Mouse (Mus musculus) fat pad, adult 2 months (tissue): ENCODE results near the gene Itga2.

Experiments
- DNase-seq: peaks from one replicate; pipeline ENCODE4 v3.0.0-alpha.2; 2011; ENCODE audit warnings: low read depth, low spot score; ENCODE audit errors: extremely low read depth

The Itga2 gene

GRCm38 (mm10) chr13:114825377-114825855 lies 106.5 kb downstream of the Itga2 start:
- DNase-seq, result peak; percentile 92

GRCm38 (mm10) chr13:114822871-114823270 lies 109.0 kb downstream of the Itga2 start:
- no peak for DNase-seq

GRCm38 (mm10) chr13:114818513-114818912 lies 113.4 kb downstream of the Itga2 start:
- no peak for DNase-seq

GRCm38 (mm10) chr13:114817751-114818360 lies 114.0 kb downstream of the Itga2 start, which contains the start of gene Mocs2:
Gene Mocs2, plus strand, starts transcription at chr13:114818236.
- DNase-seq, result no peak

- DNase-seq, result no peak
These were observed 122.2 kb downstream of the Itga2 start for GRCm38 (mm10) chr13:114809624-114810210.

- no peak for DNase-seq
These were observed 128.9 kb downstream of the Itga2 start for GRCm38 (mm10) chr13:114802971-114803370.

GRCm38 (mm10) chr13:114801857-114802256 lies 130.0 kb downstream of the Itga2 start:
- no peak for DNase-seq

- no peak for DNase-seq
These were observed 138.5 kb downstream of the Itga2 start for GRCm38 (mm10) chr13:114793250-114794030.

- no peak for DNase-seq
These were observed 140.4 kb downstream of the Itga2 start for GRCm38 (mm10) chr13:114791511-114791910.
